ENCODE assay signal across 8 mouse cellular contexts in the genomic region with DNA sequence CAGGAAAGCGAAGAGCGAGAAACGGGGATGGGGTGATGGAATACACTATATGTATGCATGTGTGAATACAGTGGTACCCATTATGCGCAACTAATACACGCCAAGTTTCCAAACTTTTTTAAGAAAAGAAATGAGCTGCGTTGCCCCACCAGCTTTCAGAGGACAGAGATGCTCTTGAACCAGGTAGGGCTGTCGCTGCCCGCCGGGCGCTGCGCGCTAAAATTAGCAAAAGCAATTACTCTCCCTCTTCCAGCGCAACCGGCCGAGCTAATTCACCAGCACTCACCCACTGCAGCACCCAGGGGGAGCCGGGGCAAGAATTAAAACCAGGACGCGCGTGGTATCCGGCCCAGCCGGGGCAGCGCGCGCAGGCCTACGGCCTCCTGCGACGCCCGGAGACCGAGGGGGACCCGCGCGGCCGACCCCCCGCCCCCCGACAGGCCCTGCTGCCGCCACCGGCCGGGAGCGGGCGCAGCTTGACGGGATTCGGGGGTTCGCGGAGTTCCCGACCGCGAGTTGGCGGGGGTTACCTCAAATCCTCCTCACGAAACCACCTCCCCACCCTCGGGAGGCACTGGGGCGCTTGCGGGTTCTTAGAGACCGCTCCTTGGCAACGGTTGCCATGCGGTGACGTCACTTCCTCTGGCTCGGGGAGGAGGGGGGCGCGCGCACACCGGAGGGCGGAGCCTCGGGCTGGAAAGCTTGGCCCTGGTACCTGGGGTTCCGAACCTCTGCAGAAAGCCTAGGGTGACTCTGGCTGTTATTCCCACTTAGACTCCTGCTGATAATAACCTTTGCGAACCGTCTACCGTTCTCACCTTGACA. TPM values are rescaled to one million over a fixed set of nuclear protein-coding genes. Genes with fewer than 3 reads are reported as not detected.
DNase-seq lines count a peak whose midpoint lies in the region; ATAC-seq lines count a peak whose summit lies in the region.

A gene (minus strand): TSS at position 611 of the 825 bp plus-strand sequence.

- DNase-seq in c-Kit-negative CD71-positive TER-119-positive erythroid progenitor cells, embryonic 14.5 days (ENCODE audit: low read depth, low spot score): peak; percentile 61
- DNase-seq in forebrain, embryonic 10.5 days (ENCODE audit: extremely low spot score, low spot score): peak; percentile 98
- DNase-seq in kidney, postnatal 36 days: peak; percentile 94 to 98
- peak; percentile 91 for DNase-seq in telencephalon, adult 2 months (ENCODE audit: low read depth, low spot score)

- peak within 1 kb of the TSS; percentile 89 for H3K9ac ChIP-seq in heart, embryonic 16.5 days (ENCODE audit: low read length)
- H3K9ac ChIP-seq in liver, embryonic 15.5 days: peak within 1 kb of the TSS; percentile 60
- H3K9ac ChIP-seq in neural tube, embryonic 12.5 days: peak within 1 kb of the TSS; percentile 86

- no peaks in the 10 kb centered on the region for H3K9me3 ChIP-seq in forebrain, embryonic 10.5 days
- no peaks in the 10 kb centered on the region for H3K9me3 ChIP-seq in heart, embryonic 16.5 days (replicated peaks; ENCODE audit: control insufficient read depth, low read length)
- H3K9me3 ChIP-seq in liver, embryonic 15.5 days (replicated peaks): no peaks in the 10 kb centered on the region
- H3K9me3 ChIP-seq in neural tube, embryonic 12.5 days: no peaks in the 10 kb centered on the region

- H3K36me3 ChIP-seq in forebrain, embryonic 10.5 days (replicated peaks): peaks cover 17% of the 10 kb centered on the region
- peaks cover 8% of the 10 kb centered on the region; the same call in 1 of the 2 replicates for H3K36me3 ChIP-seq in heart, embryonic 16.5 days (ENCODE audit: control insufficient read depth, insufficient read depth)
- no peaks in the 10 kb centered on the region for H3K36me3 ChIP-seq in liver, embryonic 15.5 days (replicated peaks)
- peaks cover 7% of the 10 kb centered on the region; the same call in 1 of the 2 replicates for H3K36me3 ChIP-seq in neural tube, embryonic 12.5 days

- no peaks in the 10 kb centered on the region for H3K27me3 ChIP-seq in forebrain, embryonic 10.5 days (ENCODE audit: poor library complexity, severe bottlenecking)
- no peaks in the 10 kb centered on the region for H3K27me3 ChIP-seq in heart, embryonic 16.5 days (ENCODE audit: control insufficient read depth, insufficient read depth, low read length)
- peaks cover 20% of the 10 kb centered on the region for H3K27me3 ChIP-seq in liver, embryonic 15.5 days
- no peaks in the 10 kb centered on the region for H3K27me3 ChIP-seq in neural tube, embryonic 12.5 days (replicated peaks)

- H3K4me2 ChIP-seq in heart, embryonic 16.5 days (ENCODE audit: low read depth, low read length): peak within 1 kb of the TSS; percentile 74
- H3K4me2 ChIP-seq in liver, embryonic 15.5 days: peak within 1 kb of the TSS; percentile 98
- H3K4me2 ChIP-seq in neural tube, embryonic 12.5 days (replicated peaks): peak within 1 kb of the TSS; percentile 73

- H3K4me1 ChIP-seq in forebrain, embryonic 10.5 days: peaks cover 29% of the 10 kb centered on the region
- peaks cover 18% of the 10 kb centered on the region for H3K4me1 ChIP-seq in heart, embryonic 16.5 days (ENCODE audit: control insufficient read depth, insufficient read depth, low read length)
- H3K4me1 ChIP-seq in liver, embryonic 15.5 days (replicated peaks): peaks cover 13% of the 10 kb centered on the region
- H3K4me1 ChIP-seq in neural tube, embryonic 12.5 days: 0 out of 2 replicates have a peak, but pooled peaks cover 7% of the 10 kb centered on the region

- peak within 1 kb of the TSS; percentile 84 for H3K4me3 ChIP-seq in forebrain, embryonic 10.5 days
- peak within 1 kb of the TSS; percentile 96 for H3K4me3 ChIP-seq in heart, embryonic 16.5 days (ENCODE audit: low read length)
- peak within 1 kb of the TSS; percentile 70 for H3K4me3 ChIP-seq in liver, embryonic 15.5 days (replicated peaks)
- peak within 1 kb of the TSS; percentile 89 for H3K4me3 ChIP-seq in neural tube, embryonic 12.5 days

- WGBS in forebrain, embryonic 10.5 days: 2% methylated on average over 67 of the region's 67 CpGs
- 3% methylated on average over 66 of the region's 67 CpGs for WGBS in heart, embryonic 16.5 days
- WGBS in liver, embryonic 15.5 days (ENCODE audit: insufficient replicate concordance): 5% methylated on average over 66 of the region's 67 CpGs
- WGBS in neural tube, embryonic 12.5 days: 2% methylated on average over 67 of the region's 67 CpGs

- H3K27ac ChIP-seq in forebrain, embryonic 10.5 days: peak within 1 kb of the TSS; percentile 97
- peak within 1 kb of the TSS; percentile 96 for H3K27ac ChIP-seq in heart, embryonic 16.5 days (ENCODE audit: low read length)
- H3K27ac ChIP-seq in liver, embryonic 15.5 days (replicated peaks): no peak within 1 kb of the TSS
- H3K27ac ChIP-seq in neural tube, embryonic 12.5 days: peak within 1 kb of the TSS; percentile 66

- peak; percentile 99 for ATAC-seq in CD4-positive, CD25-positive, alpha-beta regulatory T cell, adult 4 months
- peak; percentile 93 for ATAC-seq in heart, embryonic 16.5 days (replicated peaks; ENCODE audit: extremely low read depth, insufficient read depth, low FRiP score)
- peak; percentile 77 for ATAC-seq in liver, embryonic 15.5 days (ENCODE audit: insufficient read depth)
- peak; percentile 95 for ATAC-seq in neural tube, embryonic 12.5 days (ENCODE audit: low FRiP score, low read depth)

RNA-seq across cellular contexts. Expression of the gene that starts here (rescaled TPM):
- 1 to 10 TPM; 6.6 to 7.8 TPM for polyA plus RNA-seq in CD4-positive, CD25-positive, alpha-beta regulatory T cell, adult 4 months (2017; shearing (Covaris generic))
- 45.8 and 51.8 TPM in 2 replicates for polyA plus RNA-seq in forebrain, embryonic 10.5 days (2016; fragmentation: Nextera tagmentation; extraction: Ambion mirVana)
- polyA plus RNA-seq in heart, embryonic 16.5 days (2015; fragmentation: Nextera tagmentation; extraction: Ambion mirVana): 30.6 and 33.1 TPM in 2 replicates
- 1.3 and 2.3 TPM in 2 replicates for polyA plus RNA-seq in liver, embryonic 15.5 days (2015; fragmentation: Nextera tagmentation; extraction: Ambion mirVana)
- 47.4 and 51.5 TPM in 2 replicates for polyA plus RNA-seq in neural tube, embryonic 12.5 days (2016; fragmentation: Nextera tagmentation; extraction: Ambion mirVana)
